Mouse (Mus musculus): Measurements from ENCODE around the gene Osbp.

The Osbp gene

DNA sequence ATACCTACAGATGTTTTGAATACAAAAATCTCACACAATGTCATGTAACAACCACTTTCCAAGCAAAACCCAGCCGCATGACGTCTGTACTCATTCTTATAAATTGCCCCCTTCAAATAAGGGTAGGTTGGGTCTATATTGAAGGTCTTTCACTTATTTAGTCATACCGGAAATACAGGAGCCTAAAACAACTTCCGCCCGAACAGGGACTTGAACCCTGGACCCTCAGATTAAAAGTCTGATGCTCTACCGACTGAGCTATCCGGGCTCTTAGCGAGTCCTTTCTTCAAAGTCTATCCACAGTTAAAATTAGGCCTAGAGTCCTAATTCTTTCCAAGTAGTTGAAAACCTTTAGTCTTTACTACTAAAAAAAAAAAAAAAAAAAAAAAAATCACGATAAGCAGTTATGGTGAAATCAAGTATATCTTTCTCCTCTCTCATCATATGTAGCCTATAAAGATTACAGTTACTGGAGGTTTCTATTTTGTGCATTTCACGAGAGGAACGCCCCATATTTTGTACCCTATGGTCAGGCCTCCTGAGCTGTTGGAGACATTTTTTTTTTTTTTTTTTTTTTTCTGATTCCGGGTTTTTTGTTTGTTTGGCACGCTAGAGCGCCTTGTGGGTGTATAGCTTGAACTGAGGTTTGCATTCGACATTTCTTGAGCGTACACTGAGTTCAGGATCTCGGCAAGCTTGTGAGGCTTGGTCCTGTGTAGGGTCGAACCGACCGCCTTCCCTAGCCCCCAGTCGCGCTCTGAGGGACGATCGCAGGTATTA, 44.0 kb downstream of the Osbp start:
- in situ Hi-C loops (cut with MboI, MseI), result loop anchor here (5.0 to 25.0 kb wide), 7 partner anchors 237 to 795 kb away; partner anchors contain the start of genes Ms4a6b (in 2 of the 2), Mrpl16 (in 1 of the 2) and Ms4a6d (in 1 of the 2)

GRCm38 (mm10) chr19:12010281-12010771, 44.6 kb downstream of the Osbp start:
- in situ Hi-C loops (cut with MboI, MseI), result loop anchor here (10.0 to 25.0 kb wide), 3 partner anchors 464 to 564 kb away; partner anchors contain the start of gene Ms4a6b (in 1 of the 2)

GRCm38 (mm10) chr19:12010916-12011559, 45.3 kb downstream of the Osbp start:
- in situ Hi-C loops (cut with MboI, MseI), result loop anchor here (10.0 to 25.0 kb wide), 3 partner anchors 464 to 564 kb away; partner anchors contain the start of gene Ms4a6b (in 1 of the 2)

- in situ Hi-C loops (cut with MboI, MseI), result loop anchor here (10.0 to 25.0 kb wide), 3 partner anchors 463 to 563 kb away; partner anchors contain the start of gene Ms4a6b (in 1 of the 2)
Observed at GRCm38 (mm10) chr19:12011560-12012556, 46.1 kb downstream of the Osbp start.

DNA sequence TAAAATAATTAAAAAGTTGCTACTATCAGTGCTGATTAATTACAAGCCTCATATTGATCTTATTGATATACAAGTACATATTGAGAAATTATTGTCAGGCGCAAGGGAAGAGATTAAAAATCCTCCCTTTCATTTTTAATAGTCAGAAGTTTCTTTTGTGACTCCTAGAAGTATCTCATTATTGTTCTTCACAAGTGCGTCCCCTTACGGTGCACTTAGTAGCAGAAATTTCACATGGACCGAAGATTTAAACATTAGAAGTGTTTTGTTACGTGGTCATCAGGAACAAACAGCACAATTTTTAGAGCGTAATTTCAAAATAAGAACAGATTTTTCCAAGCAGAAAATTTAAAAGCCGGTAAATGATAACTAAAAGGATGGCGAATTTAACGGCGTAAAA, 46.9 kb downstream of the Osbp start:
- in situ Hi-C loops (cut with MboI, MseI), result loop anchor here (10.0 to 25.0 kb wide), 3 partner anchors 462 to 562 kb away; partner anchors contain the start of gene Ms4a6b (in 1 of the 2)

GRCm38 (mm10) chr19:12013228-12013627, 47.5 kb downstream of the Osbp start:
- in situ Hi-C loops (cut with MboI, MseI), result loop anchor here (10.0 to 25.0 kb wide), 3 partner anchors 462 to 562 kb away; partner anchors contain the start of gene Ms4a6b (in 1 of the 2)

- in situ Hi-C loops (cut with MboI, MseI), result loop anchor here (10.0 to 25.0 kb wide), 3 partner anchors 459 to 559 kb away; partner anchors contain the start of gene Ms4a6b (in 1 of the 2)
Observed at GRCm38 (mm10) chr19:12015708-12016107, 50.0 kb downstream of the Osbp start.

GRCm38 (mm10) chr19:12016192-12016591, 50.5 kb downstream of the Osbp start:
- in situ Hi-C loops (cut with MboI, MseI), result loop anchor here (10.0 to 25.0 kb wide), 3 partner anchors 459 to 559 kb away; partner anchors contain the start of gene Ms4a6b (in 1 of the 2)

DNA sequence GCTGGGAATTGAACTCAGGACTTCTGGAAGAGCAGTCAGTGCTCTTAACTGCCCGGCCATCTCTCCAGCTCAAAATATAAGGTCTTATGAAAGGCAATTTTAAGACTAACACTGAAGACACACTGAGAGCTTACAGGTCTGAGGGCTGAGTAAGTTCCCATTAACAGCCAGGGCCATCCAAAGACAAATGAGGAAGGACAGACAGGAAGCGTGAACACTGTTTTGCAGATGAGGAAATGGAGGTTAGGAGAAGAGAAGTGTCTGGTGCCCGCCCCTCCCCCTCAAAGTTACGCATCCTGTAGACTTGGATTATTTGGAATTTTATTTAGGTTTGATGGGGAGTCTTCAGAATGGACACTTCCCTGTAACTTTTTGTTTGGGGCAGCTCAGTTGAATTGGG, 58.4 kb downstream of the Osbp start:
- in situ Hi-C loops (cut with MboI, MseI), result loop anchor here in 1 of 2 experiments (25.0 kb wide), 1 partner anchor 512 kb away; the partner anchor contains the start of gene Ms4a6b

- in situ Hi-C loops (cut with MboI, MseI), result no loop called here
Observed at GRCm38 (mm10) chr19:12025333-12025732, 59.6 kb downstream of the Osbp start.

GRCm38 (mm10) chr19:12026606-12027005, 60.9 kb downstream of the Osbp start:
- in situ Hi-C loops (cut with MboI, MseI), result no loop called here

DNA sequence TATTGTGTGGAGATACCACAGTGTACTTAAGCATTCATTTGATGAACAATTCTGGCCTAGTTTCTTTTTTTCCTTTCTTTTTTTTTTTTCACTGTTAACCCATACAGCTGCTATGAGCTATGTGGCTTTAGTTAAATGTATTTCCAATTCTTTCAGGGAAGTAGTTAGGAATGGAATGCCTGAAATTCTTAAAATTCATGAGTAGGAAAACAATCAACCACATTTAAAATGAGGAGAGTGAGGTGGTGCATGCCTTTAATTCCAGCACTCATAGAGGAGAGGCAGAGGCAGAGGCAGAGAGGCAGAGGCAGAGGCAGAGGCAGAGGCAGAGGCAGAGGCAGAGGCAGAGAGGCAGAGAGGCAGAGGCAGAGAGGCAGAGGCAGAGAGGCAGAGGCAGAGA, 72.0 kb downstream of the Osbp start:
- in situ Hi-C loops (cut with MboI, MseI), result loop anchor here in 1 of 2 experiments (10.0 kb wide), 1 partner anchor 383 kb away; no protein-coding TSS in a partner anchor

GRCm38 (mm10) chr19:12041217-12041616, 75.5 kb downstream of the Osbp start, which contains the start of gene Olfr1423:
Gene Olfr1423 (minus strand): TSS chr19:12041317.
- in situ Hi-C loops (cut with MboI, MseI), result no loop called here

DNA sequence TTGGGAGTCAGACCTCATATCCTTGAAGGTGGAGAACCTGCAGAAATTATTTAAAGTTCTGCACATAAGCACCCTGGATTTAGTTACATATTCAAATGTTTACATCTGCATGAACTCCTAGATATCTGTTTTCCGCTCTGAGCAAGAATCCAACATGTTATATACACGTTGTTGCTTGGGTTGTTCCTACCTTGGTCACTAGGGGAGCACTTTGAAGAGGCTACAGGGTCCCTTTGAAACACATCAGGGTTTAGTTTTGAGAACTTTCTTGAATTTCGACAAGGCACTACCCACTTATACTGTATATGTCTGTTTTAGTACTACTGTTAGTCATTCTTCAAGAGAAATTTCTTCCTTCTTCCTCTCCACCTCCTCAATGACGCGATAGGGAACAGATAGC, 77.4 kb downstream of the Osbp start:
- in situ Hi-C loops (cut with MboI, MseI), result no loop called here

Measured in T-helper 17 cell (primary cell).